In the genomic region with DNA sequence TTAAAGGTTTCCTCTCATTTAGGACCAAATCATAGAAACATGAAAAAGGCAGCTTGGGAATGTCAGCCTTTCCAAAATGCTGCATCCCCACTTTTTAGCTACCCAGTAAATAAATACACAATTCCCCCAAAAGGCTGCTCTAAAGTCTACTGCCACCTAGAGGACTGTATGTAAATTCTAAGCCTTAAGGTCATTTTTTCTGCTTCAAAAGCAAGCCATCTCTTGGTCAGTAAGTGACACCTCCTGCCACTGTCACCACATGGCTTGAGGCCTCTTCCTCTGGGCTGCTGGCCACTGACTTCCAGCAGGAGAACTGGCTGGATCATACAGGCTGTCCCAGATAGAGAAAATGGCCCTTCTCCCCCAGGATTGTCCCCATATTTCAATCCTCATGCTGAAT, we compare ENCODE assay signal across 14 mouse cellular contexts. TPM values are rescaled to one million over a fixed set of nuclear protein-coding genes. Genes with fewer than 3 reads are reported as not detected.
A peak's percentile ranks its signal among the peaks of the same experiment; 100 is the strongest.
DNase-seq lines count a peak whose midpoint lies in the region; ATAC-seq and TF ChIP-seq lines count a peak whose summit lies in the region.
"Had no signal": no experiment of that assay in that cellular context is flagged by ENCODE, and none has a peak within 500 bp of the region (broad histone marks: within the 10 kb centered on the region; RNA-seq: fewer than 3 reads in every experiment).

No protein-coding gene starts in this region.

- no peaks in the 10 kb centered on the region for H3K36me3 ChIP-seq in liver, embryonic 14.5 days (replicated peaks; ENCODE audit: control insufficient read depth, insufficient read depth, low read depth)
- no peaks in the 10 kb centered on the region for H3K36me3 ChIP-seq in liver, embryonic 11.5 days (ENCODE audit: control insufficient read depth, insufficient read depth, low read length)
- H3K36me3 ChIP-seq: embryonic facial prominence, embryonic 12.5 days; heart, embryonic 13.5 days had no signal

- no peaks in the 10 kb centered on the region for H3K27me3 ChIP-seq in liver, embryonic 14.5 days (ENCODE audit: control insufficient read depth, insufficient read depth, low read length)
- H3K27me3 ChIP-seq in liver, embryonic 11.5 days (replicated peaks; ENCODE audit: control insufficient read depth, insufficient read depth, low read length) = no peaks in the 10 kb centered on the region
- H3K27me3 ChIP-seq: embryonic facial prominence, embryonic 12.5 days had no signal

- TF ChIP-seq EP300 in liver, embryonic 14.5 days (IDR thresholded peaks at IDR 0.05; ENCODE audit: low read depth) = no peak

- peak; percentile 49 for DNase-seq in embryo, embryonic 10 days (ENCODE audit: low spot score)
- no peak for DNase-seq in embryo, embryonic 9.5 days (ENCODE audit: extremely low spot score)
- no peak for DNase-seq in liver, embryonic 14.5 days (ENCODE audit: low read depth in 3 of 3, low spot score in 3 of 3)
- DNase-seq in liver, embryonic 11.5 days (ENCODE audit: low spot score) = no peak
- peak; percentile 9 for DNase-seq in NIH3T3 (ENCODE audit: low read depth)
- peak; percentile 27 for DNase-seq in induced T-regulatory cell, adult 2 months (ENCODE audit: low read depth)
- no peak for DNase-seq in B cell, adult 2 months
- DNase-seq: adrenal gland, postnatal 10 days; lung, adult 2 months had no signal

- peaks cover 0 to 2% of the 10 kb centered on the region in 2 experiments; a peak in 1 of 4 replicates for H3K4me1 ChIP-seq in liver, embryonic 14.5 days (replicated peaks; ENCODE audit: control insufficient read depth in 2 of 2, insufficient read depth in 2 of 2, low read length in 1 of 2)
- H3K4me1 ChIP-seq in liver, embryonic 11.5 days (replicated peaks; ENCODE audit: control insufficient read depth, insufficient read depth, low read length) = peaks cover 2% of the 10 kb centered on the region

- no peaks in the 10 kb centered on the region for H3K9me3 ChIP-seq in liver, embryonic 14.5 days (ENCODE audit: control insufficient read depth, low read length)
- no peaks in the 10 kb centered on the region for H3K9me3 ChIP-seq in liver, embryonic 11.5 days (ENCODE audit: control insufficient read depth, low read length)
- H3K9me3 ChIP-seq: embryonic facial prominence, embryonic 12.5 days; heart, embryonic 13.5 days had no signal

- TF ChIP-seq CTCF in liver, embryonic 14.5 days (IDR thresholded peaks at IDR 0.05; ENCODE audit: low read depth) = peak; percentile 42

- no peak overlapping the region for H3K4me3 ChIP-seq in liver, embryonic 14.5 days (ENCODE audit: insufficient read depth in 1 of 2, low read depth in 2 of 2, low read length in 2 of 2)
- H3K4me3 ChIP-seq in liver, embryonic 11.5 days (ENCODE audit: low read depth, low read length) = no peak overlapping the region
- H3K4me3 ChIP-seq: embryonic facial prominence, embryonic 12.5 days; heart, embryonic 13.5 days; myocyte had no signal

- H3K27ac ChIP-seq in liver, embryonic 14.5 days = no peak overlapping the region
- H3K27ac ChIP-seq in liver, embryonic 11.5 days (ENCODE audit: low read depth, low read length) = no peak overlapping the region
- H3K27ac ChIP-seq: embryonic facial prominence, embryonic 12.5 days; heart, embryonic 13.5 days had no signal

- no peak overlapping the region for H3K9ac ChIP-seq in liver, embryonic 14.5 days (replicated peaks)
- no peak overlapping the region for H3K9ac ChIP-seq in liver, embryonic 11.5 days (ENCODE audit: low read depth, low read length)
- H3K9ac ChIP-seq: embryonic facial prominence, embryonic 12.5 days; heart, embryonic 13.5 days had no signal

- no peak overlapping the region for H3K4me2 ChIP-seq in liver, embryonic 14.5 days (ENCODE audit: low read depth)
- no peak overlapping the region for H3K4me2 ChIP-seq in liver, embryonic 11.5 days
- H3K4me2 ChIP-seq: embryonic facial prominence, embryonic 12.5 days; heart, embryonic 13.5 days had no signal

- ATAC-seq in liver, embryonic 14.5 days (ENCODE audit: insufficient read depth) = no peak
- no peak for ATAC-seq in liver, embryonic 11.5 days (replicated peaks; ENCODE audit: low FRiP score)
- ATAC-seq in inflammation-experienced regulatory T-cells, adult 6 months = no peak

RNA-seq across cellular contexts. Expression of a gene that starts 50.9 kb away (rescaled TPM):
- not detected in 2 replicates for polyA plus RNA-seq in liver, embryonic 14.5 days (2012; rRNA removed)
- not detected in 2 replicates for polyA plus RNA-seq in liver, embryonic 14.5 days (2014; fragmentation: Nextera tagmentation; extraction: Ambion mirVana)
- not detected in 2 replicates for polyA plus RNA-seq in liver, embryonic 11.5 days (2014; fragmentation: Nextera tagmentation; extraction: Ambion mirVana)
- polyA plus RNA-seq in inflammation-experienced regulatory T-cells, adult 6 months (2017; shearing (Covaris generic)) = not detected
- polyA plus RNA-seq: embryonic facial prominence, embryonic 12.5 days; heart, embryonic 13.5 days; intestine, embryonic 14.5 days; lung, adult 2 months; myocyte had no signal

Comparison
In these comparisons a context has a peak if more than half of its experiments do, and no peak if none do; other contexts are left out.
1. DNase-seq: peak in embryo, embryonic 10 days (single experiment), NIH3T3 (single experiment) and induced T-regulatory cell, adult 2 months (single experiment); none in embryo, embryonic 9.5 days (single experiment), liver, embryonic 14.5 days (0 of 3), liver, embryonic 11.5 days (single experiment) and B cell, adult 2 months (0 of 2).